Mouse (Mus musculus) inflammation-experienced regulatory T-cells, adult 6 months (primary cell): ENCODE measurements around the gene Cep95. TPM values are rescaled to one million over a fixed set of nuclear protein-coding genes. Genes with fewer than 3 reads are reported as not detected.
A peak's percentile ranks its signal among the peaks of the same experiment; 100 is the strongest.
"Not testable (repeated sequence)": the region's sequence is repeated elsewhere in the genome, so short reads cannot be mapped to it uniquely, and the experiment has no call there.

Source experiments
- ATAC-seq: one replicate; pipeline ENCODE4 v1.8.0; 2017
- polyA plus RNA-seq, 3 experiments: library from polyadenylated mRNA; unstranded; fragments of 100-300 nt; shearing (Covaris generic); gene quantifications; one replicate each; pipeline ENCODE4 v1.2.1; 2017

Cep95 gene
- 10 to 100 TPM; 23.6 to 40.6 (median 34.6) TPM for polyA plus RNA-seq

- ATAC-seq = peak; percentile 61
Measured at GRCm38 (mm10) chr11:106788775-106789459, at the start of gene Cep95, which contains the start of gene Ddx5. Cep95 (plus strand) TSS chr11:106789252. Ddx5 (minus strand) TSS chr11:106789185.

- not testable (repeated sequence) for ATAC-seq
Measured at GRCm38 (mm10) chr11:106740724-106741123, 48.3 kb upstream of the Cep95 start.

- no peak for ATAC-seq
Measured at GRCm38 (mm10) chr11:106741232-106741631, 47.8 kb upstream of the Cep95 start.

- ATAC-seq = no peak
Measured at GRCm38 (mm10) chr11:106741826-106742225, 47.2 kb upstream of the Cep95 start.

- ATAC-seq = peak; percentile 70
Measured at GRCm38 (mm10) chr11:106742388-106742841, 46.6 kb upstream of the Cep95 start.

- ATAC-seq = no peak
Measured at GRCm38 (mm10) chr11:106744949-106745348, 44.1 kb upstream of the Cep95 start.

- ATAC-seq = not testable (repeated sequence)
Measured at GRCm38 (mm10) chr11:106749557-106750120, 39.4 kb upstream of the Cep95 start.

GRCm38 (mm10) chr11:106750121-106750751, 38.8 kb upstream of the Cep95 start, which contains the start of gene Pecam1:
Pecam1 (minus strand) TSS chr11:106750628.
- ATAC-seq = peak; percentile 81

- peak; percentile 22 for ATAC-seq
Measured at GRCm38 (mm10) chr11:106751039-106752018, 37.7 kb upstream of the Cep95 start, which contains the start of gene Milr1. Milr1 (plus strand) TSS chr11:106751226.

GRCm38 (mm10) chr11:106752103-106752502, 36.9 kb upstream of the Cep95 start:
- ATAC-seq = peak; percentile 59

- ATAC-seq = no peak
Measured at GRCm38 (mm10) chr11:106753314-106753713, 35.7 kb upstream of the Cep95 start.

GRCm38 (mm10) chr11:106755583-106755982, 33.5 kb upstream of the Cep95 start:
- no peak for ATAC-seq

GRCm38 (mm10) chr11:106759028-106759427, 30.0 kb upstream of the Cep95 start:
- ATAC-seq = no peak

- no peak for ATAC-seq
Measured at GRCm38 (mm10) chr11:106760511-106760910, 28.5 kb upstream of the Cep95 start.

GRCm38 (mm10) chr11:106762139-106762799, 26.8 kb upstream of the Cep95 start:
- peak; percentile 79 for ATAC-seq

GRCm38 (mm10) chr11:106762800-106763185, 26.3 kb upstream of the Cep95 start:
- ATAC-seq = no peak

GRCm38 (mm10) chr11:106766611-106767162, 22.4 kb upstream of the Cep95 start:
- no peak for ATAC-seq

- no peak for ATAC-seq
Measured at GRCm38 (mm10) chr11:106767516-106767915, 21.5 kb upstream of the Cep95 start.

GRCm38 (mm10) chr11:106770195-106770974, 18.7 kb upstream of the Cep95 start:
- peak; percentile 65 for ATAC-seq

GRCm38 (mm10) chr11:106773061-106773460, 16.0 kb upstream of the Cep95 start:
- ATAC-seq = no peak
